Comparison of ENCODE assay signal across 10 mouse cellular contexts in the genomic region with DNA sequence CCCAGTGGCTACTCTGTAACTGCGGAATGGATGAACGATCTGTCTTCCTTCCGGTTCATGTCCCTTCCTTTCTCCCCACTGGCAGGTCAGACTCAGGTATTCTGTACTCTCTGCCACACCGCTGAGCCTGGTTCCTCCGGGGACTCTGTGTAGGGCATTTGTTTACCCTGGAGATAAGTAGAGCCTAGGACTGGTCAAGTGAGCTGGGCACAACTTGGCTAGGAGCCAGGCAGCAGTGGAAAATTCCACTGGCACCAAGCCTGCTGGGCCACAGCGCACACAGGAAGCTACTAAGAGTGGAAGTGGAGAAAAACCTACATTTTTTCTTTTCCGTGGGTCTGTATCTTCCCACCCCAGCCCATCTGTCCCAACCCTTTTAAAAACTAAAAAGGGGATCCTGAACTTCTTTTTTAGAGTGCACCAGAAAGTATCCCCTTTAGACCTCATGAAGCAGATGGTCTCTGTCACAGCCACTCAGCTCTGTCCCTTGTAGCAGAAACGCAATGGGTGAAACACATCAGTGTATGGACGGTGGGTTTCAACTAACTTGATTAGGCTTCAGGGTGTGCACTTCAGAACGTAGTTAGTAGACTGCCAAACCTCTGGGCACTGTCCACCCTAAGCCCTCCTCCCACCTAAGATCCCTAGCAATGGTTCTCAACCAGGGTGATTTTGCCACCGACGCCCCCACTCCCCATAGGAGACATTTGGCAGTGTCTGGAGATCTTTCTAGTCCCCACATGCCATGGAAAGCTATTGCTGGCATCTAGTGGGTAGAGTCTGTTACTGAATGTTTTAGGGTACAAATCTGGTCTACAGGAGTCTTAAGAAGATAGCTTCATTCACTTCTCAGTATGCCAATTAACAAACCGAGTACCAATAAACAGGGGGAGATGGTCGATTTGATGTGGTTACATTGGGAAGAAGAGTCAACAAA. TPM values are rescaled to one million over a fixed set of nuclear protein-coding genes. Genes with fewer than 3 reads are reported as not detected.
A peak's percentile ranks its signal among the peaks of the same experiment; 100 is the strongest.
DNase-seq lines count a peak whose midpoint lies in the region; ATAC-seq and TF ChIP-seq lines count a peak whose summit lies in the region.
"Had no signal": no experiment of that assay in that cellular context is flagged by ENCODE, and none has a peak within 500 bp of the region (broad histone marks: within the 10 kb centered on the region; RNA-seq: fewer than 3 reads in every experiment).

No protein-coding gene starts in this region.

- WGBS in kidney, embryonic 14.5 days, result 76% methylated on average over 14 of the region's 14 CpGs
- whole genome bisulfite sequencing in midbrain, embryonic 10.5 days, result 88% methylated on average over 14 of the region's 14 CpGs

- H3K4me1 ChIP-seq in kidney, embryonic 14.5 days (ENCODE audit: control insufficient read depth, insufficient read depth, low read length), result no peaks in the 10 kb centered on the region
- peaks cover 48% of the 10 kb centered on the region for H3K4me1 ChIP-seq in midbrain, embryonic 10.5 days

- intact Hi-C loops in heart, postnatal 14 days (cut with DNase I), result no loop called here

- H3K9ac ChIP-seq in kidney, embryonic 14.5 days (ENCODE audit: low read depth, low read length), result no peak overlapping the region
- H3K9ac ChIP-seq: embryonic facial prominence, embryonic 13.5 days had no signal

- no peaks in the 10 kb centered on the region for H3K9me3 ChIP-seq in kidney, embryonic 14.5 days (ENCODE audit: control insufficient read depth, low read length)
- no peaks in the 10 kb centered on the region for H3K9me3 ChIP-seq in midbrain, embryonic 10.5 days (replicated peaks)
- H3K9me3 ChIP-seq: embryonic facial prominence, embryonic 13.5 days had no signal

- ATAC-seq in kidney, embryonic 14.5 days (ENCODE audit: low FRiP score, low TSS enrichment), result no peak

- peak; percentile 92 for DNase-seq in kidney, adult 11 months
- DNase-seq in brain, embryonic 14.5 days (ENCODE audit: low read depth), result peak; percentile 57
- peak; percentile 68 to 77 for DNase-seq in heart, postnatal 14 days
- peak; percentile 77 for DNase-seq in lung, postnatal 10 days
- DNase-seq in urinary bladder, postnatal 4 days (ENCODE audit: low spot score in 2 of 2), result peak; percentile 58 to 72
- DNase-seq in midbrain, embryonic 10.5 days (ENCODE audit: low spot score), result no peak
- DNase-seq in thymus, adult 18-20 months, result no peak

- TF ChIP-seq CTCF in brain, embryonic 14.5 days (IDR thresholded peaks at IDR 0.05; ENCODE audit: borderline replicate concordance, extremely low read depth, insufficient read depth, insufficient read length), result no peak

- H3K4me2 ChIP-seq in kidney, embryonic 14.5 days (replicated peaks; ENCODE audit: low read depth, low read length), result no peak overlapping the region
- H3K4me2 ChIP-seq: embryonic facial prominence, embryonic 13.5 days had no signal

- no peaks in the 10 kb centered on the region for H3K27me3 ChIP-seq in kidney, embryonic 14.5 days (ENCODE audit: control insufficient read depth, insufficient read depth, low read length)
- peaks cover 55% of the 10 kb centered on the region for H3K27me3 ChIP-seq in midbrain, embryonic 10.5 days (ENCODE audit: low read depth, poor library complexity, severe bottlenecking)
- H3K27me3 ChIP-seq: embryonic facial prominence, embryonic 13.5 days had no signal

- H3K27ac ChIP-seq in kidney, embryonic 14.5 days (ENCODE audit: low read depth, low read length), result no peak overlapping the region
- no peak overlapping the region for H3K27ac ChIP-seq in midbrain, embryonic 10.5 days (replicated peaks)
- H3K27ac ChIP-seq: embryonic facial prominence, embryonic 13.5 days had no signal

- TF ChIP-seq POLR2A in brain, embryonic 14.5 days (IDR thresholded peaks at IDR 0.05; ENCODE audit: borderline replicate concordance, extremely low read depth, insufficient read depth, insufficient read length, poor library complexity, severe bottlenecking), result no peak

- H3K4me3 ChIP-seq in kidney, embryonic 14.5 days (ENCODE audit: low read length), result no peak overlapping the region
- H3K4me3 ChIP-seq in midbrain, embryonic 10.5 days, result no peak overlapping the region
- H3K4me3 ChIP-seq: embryonic facial prominence, embryonic 13.5 days had no signal

- no peaks in the 10 kb centered on the region for H3K36me3 ChIP-seq in kidney, embryonic 14.5 days (ENCODE audit: control insufficient read depth, insufficient read depth, low read length)
- no peaks in the 10 kb centered on the region for H3K36me3 ChIP-seq in midbrain, embryonic 10.5 days
- H3K36me3 ChIP-seq: embryonic facial prominence, embryonic 13.5 days had no signal

RNA-seq across cellular contexts. Expression of gene Tmem220, which starts 26.2 kb away (rescaled TPM):
- polyA plus RNA-seq in kidney, embryonic 14.5 days (2014; fragmentation: Nextera tagmentation; extraction: Ambion mirVana), result 1.7 TPM in 2 replicates
- 0.45 and 0.93 TPM in 2 replicates for polyA plus RNA-seq in brain, embryonic 14.5 days (2012; rRNA removed)
- 1 to 10 TPM; 1.3 to 1.4 TPM for total RNA-seq in heart, postnatal 14 days (2021)
- 0.99 and 1.1 TPM in 2 replicates for polyA plus RNA-seq in midbrain, embryonic 10.5 days (2016; fragmentation: Nextera tagmentation; extraction: Ambion mirVana)

RNA-seq across cellular contexts. Expression of gene Tmem238l, which starts 42.3 kb away (rescaled TPM):
- polyA plus RNA-seq in kidney, embryonic 14.5 days (2014; fragmentation: Nextera tagmentation; extraction: Ambion mirVana), result not detected in 2 replicates
- polyA plus RNA-seq in brain, embryonic 14.5 days (2012; rRNA removed), result 0.10 TPM in 1 of 2 replicates, not detected in the other
- not detected for total RNA-seq in heart, postnatal 14 days (2021)
- polyA plus RNA-seq in midbrain, embryonic 10.5 days (2016; fragmentation: Nextera tagmentation; extraction: Ambion mirVana), result not detected in 2 replicates
- polyA plus RNA-seq: embryonic facial prominence, embryonic 13.5 days; limb, embryonic 11.5 days had no signal

RNA-seq across cellular contexts. Expression of gene Adprm, which starts 53.7 kb away (rescaled TPM):
- 27.0 and 27.7 TPM in 2 replicates for polyA plus RNA-seq in kidney, embryonic 14.5 days (2014; fragmentation: Nextera tagmentation; extraction: Ambion mirVana)
- 28.8 and 33.5 TPM in 2 replicates for polyA plus RNA-seq in brain, embryonic 14.5 days (2012; rRNA removed)
- total RNA-seq in heart, postnatal 14 days (2021), result 10 to 100 TPM; 13.8 to 15.9 TPM
- 30.0 and 37.6 TPM in 2 replicates for polyA plus RNA-seq in midbrain, embryonic 10.5 days (2016; fragmentation: Nextera tagmentation; extraction: Ambion mirVana)

RNA-seq across cellular contexts. Expression of gene Sco1, which starts 53.7 kb away (rescaled TPM):
- 11.8 and 19.2 TPM in 2 replicates for polyA plus RNA-seq in kidney, embryonic 14.5 days (2014; fragmentation: Nextera tagmentation; extraction: Ambion mirVana)
- polyA plus RNA-seq in brain, embryonic 14.5 days (2012; rRNA removed), result 5.6 and 7.5 TPM in 2 replicates
- total RNA-seq in heart, postnatal 14 days (2021), result 10 to 100 TPM; 17.3 to 17.9 TPM
- polyA plus RNA-seq in midbrain, embryonic 10.5 days (2016; fragmentation: Nextera tagmentation; extraction: Ambion mirVana), result 20.3 and 22.5 TPM in 2 replicates

Comparison
In these comparisons a context has a peak if more than half of its experiments do, and no peak if none do; other contexts are left out.
1. DNase-seq: peak in kidney, adult 11 months (single experiment), brain, embryonic 14.5 days (single experiment), heart, postnatal 14 days (2 of 2), lung, postnatal 10 days (single experiment) and urinary bladder, postnatal 4 days (2 of 2); none in midbrain, embryonic 10.5 days (single experiment) and thymus, adult 18-20 months (0 of 2).